ENCODE assay signal across 8 mouse cellular contexts in the genomic region with DNA sequence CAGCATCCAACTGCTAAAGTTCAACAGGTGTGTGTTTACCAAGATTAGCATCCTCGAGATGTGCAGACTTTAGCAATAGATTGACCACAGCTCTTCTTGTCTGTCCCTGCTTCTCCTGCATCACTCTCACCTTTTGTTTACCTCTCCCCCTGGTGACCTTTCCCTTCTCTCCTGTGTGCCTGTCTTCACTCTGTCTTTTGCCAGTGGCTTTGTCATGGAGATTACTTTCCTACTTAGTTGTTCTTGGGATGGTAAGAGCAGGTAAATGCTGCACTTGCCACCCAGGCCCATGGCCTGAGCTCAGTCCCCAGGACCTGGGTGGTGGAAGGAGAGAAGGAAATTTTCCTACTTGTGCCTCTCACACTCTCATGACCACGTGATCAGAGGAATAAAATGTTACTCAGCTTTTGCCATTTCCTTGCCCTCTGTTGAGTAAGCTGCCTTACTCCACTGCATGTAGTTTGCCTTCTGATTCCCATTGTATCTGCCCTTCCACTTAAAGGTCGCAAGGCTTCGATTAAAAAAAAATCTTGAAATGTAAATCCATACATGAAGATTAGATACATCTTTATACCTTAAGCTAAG. TPM values are rescaled to one million over a fixed set of nuclear protein-coding genes. Genes with fewer than 3 reads are reported as not detected.
DNase-seq lines count a peak whose midpoint lies in the region; ATAC-seq and TF ChIP-seq lines count a peak whose summit lies in the region.

No protein-coding gene starts in this region.

- peak overlapping the region; percentile 88 for H3K9ac ChIP-seq in heart, embryonic 13.5 days
- peak overlapping the region; percentile 93 for H3K9ac ChIP-seq in liver, embryonic 14.5 days (replicated peaks)

- 79% methylated on average over 4 of the region's 4 CpGs for WGBS in heart, embryonic 13.5 days
- 75% methylated on average over 4 of the region's 4 CpGs for whole genome bisulfite sequencing in embryonic facial prominence, embryonic 10.5 days
- 59% methylated on average over 4 of the region's 4 CpGs for WGBS in liver, embryonic 14.5 days (ENCODE audit: insufficient replicate concordance)

- H3K4me2 ChIP-seq in heart, embryonic 13.5 days = peak overlapping the region; percentile 86
- H3K4me2 ChIP-seq in liver, embryonic 14.5 days (ENCODE audit: low read depth) = peak overlapping the region; percentile 99

- peaks cover 28% of the 10 kb centered on the region for H3K4me1 ChIP-seq in heart, embryonic 13.5 days
- H3K4me1 ChIP-seq in embryonic facial prominence, embryonic 10.5 days = peaks cover 18% of the 10 kb centered on the region
- peaks cover 12 to 19% of the 10 kb centered on the region in 2 experiments for H3K4me1 ChIP-seq in liver, embryonic 14.5 days (replicated peaks; ENCODE audit: control insufficient read depth in 2 of 2, insufficient read depth in 2 of 2, low read length in 1 of 2)

- H3K4me3 ChIP-seq in heart, embryonic 13.5 days = peak overlapping the region; percentile 71
- peak overlapping the region; percentile 89; the same call in 1 of the 2 replicates for H3K4me3 ChIP-seq in embryonic facial prominence, embryonic 10.5 days
- peak overlapping the region; percentile 39 to 70 for H3K4me3 ChIP-seq in liver, embryonic 14.5 days (ENCODE audit: insufficient read depth in 1 of 2, low read depth in 2 of 2, low read length in 2 of 2)

- H3K27ac ChIP-seq in heart, embryonic 13.5 days (replicated peaks) = no peak overlapping the region
- H3K27ac ChIP-seq in embryonic facial prominence, embryonic 10.5 days (replicated peaks) = no peak overlapping the region
- H3K27ac ChIP-seq in liver, embryonic 14.5 days = no peak overlapping the region

- TF ChIP-seq EP300 in liver, embryonic 14.5 days (IDR thresholded peaks at IDR 0.05; ENCODE audit: low read depth) = no peak

- no peak for DNase-seq in heart, adult 11 months
- DNase-seq in A20 (ENCODE audit: low read depth, low spot score) = peak; percentile 22
- no peak for DNase-seq in embryonic facial prominence, embryonic 10.5 days (ENCODE audit: low spot score)
- no peak for DNase-seq in liver, embryonic 14.5 days (ENCODE audit: low read depth in 3 of 3, low spot score in 3 of 3)
- DNase-seq in ovary, adult 18-20 months (ENCODE audit: low spot score) = no peak
- no peak for DNase-seq in layer of hippocampus, postnatal 10 days (ENCODE audit: low spot score in 2 of 2)
- no peak for DNase-seq in lung, postnatal 10 days

- no peak for ATAC-seq in heart, embryonic 13.5 days (ENCODE audit: extremely low read depth, insufficient number of reproducible peaks, low FRiP score, low TSS enrichment)
- no peak for ATAC-seq in liver, embryonic 14.5 days (ENCODE audit: insufficient read depth)

- H3K9me3 ChIP-seq in heart, embryonic 13.5 days = no peaks in the 10 kb centered on the region
- H3K9me3 ChIP-seq in embryonic facial prominence, embryonic 10.5 days = no peaks in the 10 kb centered on the region
- no peaks in the 10 kb centered on the region for H3K9me3 ChIP-seq in liver, embryonic 14.5 days (ENCODE audit: control insufficient read depth, low read length)

- H3K36me3 ChIP-seq in heart, embryonic 13.5 days = peaks cover 24% of the 10 kb centered on the region
- H3K36me3 ChIP-seq in embryonic facial prominence, embryonic 10.5 days (replicated peaks) = peaks cover 28% of the 10 kb centered on the region
- no peaks in the 10 kb centered on the region; the same call in 1 of the 2 replicates for H3K36me3 ChIP-seq in liver, embryonic 14.5 days (replicated peaks; ENCODE audit: control insufficient read depth, insufficient read depth, low read depth)

- H3K27me3 ChIP-seq in heart, embryonic 13.5 days (replicated peaks) = no peaks in the 10 kb centered on the region
- H3K27me3 ChIP-seq in embryonic facial prominence, embryonic 10.5 days (replicated peaks; ENCODE audit: low read depth, poor library complexity, severe bottlenecking) = no peaks in the 10 kb centered on the region
- no peaks in the 10 kb centered on the region for H3K27me3 ChIP-seq in liver, embryonic 14.5 days (ENCODE audit: control insufficient read depth, insufficient read depth, low read length)

- no peak for TF ChIP-seq CTCF in liver, embryonic 14.5 days (IDR thresholded peaks at IDR 0.05; ENCODE audit: low read depth)

RNA-seq across cellular contexts. Expression of a gene that starts 2.1 kb away (rescaled TPM):
- polyA plus RNA-seq in heart, embryonic 13.5 days (2015; fragmentation: Nextera tagmentation; extraction: Ambion mirVana) = 44.0 and 53.4 TPM in 2 replicates
- polyA plus RNA-seq in embryonic facial prominence, embryonic 10.5 days (2016; fragmentation: Nextera tagmentation; extraction: Ambion mirVana) = 49.5 and 51.2 TPM in 2 replicates
- 10.4 and 15.1 TPM in 2 replicates for polyA plus RNA-seq in liver, embryonic 14.5 days (2012; rRNA removed)
- 39.9 and 40.9 TPM in 2 replicates for polyA plus RNA-seq in liver, embryonic 14.5 days (2014; fragmentation: Nextera tagmentation; extraction: Ambion mirVana)
- 10 to 100 TPM; 21.1 to 23.5 TPM for total RNA-seq in layer of hippocampus, postnatal 10 days (2021)

RNA-seq across cellular contexts. Expression of a gene that starts 2.2 kb away (rescaled TPM):
- 29.1 and 34.7 TPM in 2 replicates for polyA plus RNA-seq in heart, embryonic 13.5 days (2015; fragmentation: Nextera tagmentation; extraction: Ambion mirVana)
- 20.2 and 21.4 TPM in 2 replicates for polyA plus RNA-seq in embryonic facial prominence, embryonic 10.5 days (2016; fragmentation: Nextera tagmentation; extraction: Ambion mirVana)
- 2.0 and 2.9 TPM in 2 replicates for polyA plus RNA-seq in liver, embryonic 14.5 days (2012; rRNA removed)
- polyA plus RNA-seq in liver, embryonic 14.5 days (2014; fragmentation: Nextera tagmentation; extraction: Ambion mirVana) = 5.5 and 6.6 TPM in 2 replicates
- total RNA-seq in layer of hippocampus, postnatal 10 days (2021) = 10 to 100 TPM; 21.6 to 22.7 TPM
